Mouse (Mus musculus): ENCODE data around the gene Akr1b8.
A peak's percentile ranks its signal among the peaks of the same experiment; 100 is the strongest.
"Not testable (repeated sequence)": the region's sequence is repeated elsewhere in the genome, so short reads cannot be mapped to it uniquely, and the experiment has no call there.

Akr1b8 gene

DNA sequence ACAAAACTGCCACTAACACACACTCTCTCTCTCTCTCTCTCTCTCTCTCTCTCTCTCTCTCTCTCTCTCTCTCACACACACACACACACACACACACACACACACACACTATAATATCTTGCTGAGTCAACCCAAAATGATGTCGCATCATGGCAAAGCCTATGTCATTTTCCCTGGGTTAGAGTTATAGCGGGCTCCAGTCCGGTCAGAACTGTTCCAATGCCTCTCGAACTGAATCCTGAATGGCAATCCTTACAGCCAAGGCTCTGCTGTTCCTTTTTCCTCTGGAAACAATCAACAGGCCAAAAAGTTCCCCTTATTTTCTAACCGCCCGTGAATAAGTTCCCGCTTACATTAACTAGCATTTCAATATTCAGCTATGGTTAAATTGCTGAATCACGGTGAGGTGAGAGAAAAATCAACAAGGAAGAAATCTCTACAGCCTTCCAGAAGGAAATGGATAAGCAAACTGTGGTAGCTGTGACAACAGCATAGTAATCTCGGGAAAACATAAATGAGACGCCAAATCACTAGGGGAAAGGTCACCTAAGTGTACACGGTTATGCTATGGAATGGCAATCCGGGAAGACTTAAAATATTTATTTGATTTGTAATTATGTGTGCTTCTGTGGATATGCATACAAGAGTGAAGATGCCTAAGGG is 3.8 kb upstream of the Akr1b8 start:
- no peak for DNase-seq (ENCODE audit: low spot score)

DNA sequence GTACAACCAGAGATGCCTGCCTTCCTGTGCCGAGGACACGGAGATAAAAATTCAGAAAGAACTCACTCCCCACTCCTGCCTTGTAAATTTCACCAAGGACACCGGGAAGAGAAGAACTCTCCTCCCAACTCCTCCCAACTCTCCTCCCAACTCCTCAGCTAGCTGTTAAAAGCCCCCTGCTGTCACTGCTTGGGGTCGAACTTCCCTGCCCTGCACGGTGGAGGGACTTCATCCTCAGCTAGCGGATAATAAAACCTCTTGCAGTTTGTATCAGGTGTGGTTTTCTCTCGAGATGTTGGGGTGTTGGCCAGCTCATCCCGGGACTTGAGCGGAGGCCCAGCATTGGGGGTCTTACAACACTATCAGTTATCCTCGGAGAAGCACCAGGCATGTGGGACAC is 2.4 kb upstream of the Akr1b8 start:
- DNase-seq (ENCODE audit: low spot score), result not testable (repeated sequence)

DNA sequence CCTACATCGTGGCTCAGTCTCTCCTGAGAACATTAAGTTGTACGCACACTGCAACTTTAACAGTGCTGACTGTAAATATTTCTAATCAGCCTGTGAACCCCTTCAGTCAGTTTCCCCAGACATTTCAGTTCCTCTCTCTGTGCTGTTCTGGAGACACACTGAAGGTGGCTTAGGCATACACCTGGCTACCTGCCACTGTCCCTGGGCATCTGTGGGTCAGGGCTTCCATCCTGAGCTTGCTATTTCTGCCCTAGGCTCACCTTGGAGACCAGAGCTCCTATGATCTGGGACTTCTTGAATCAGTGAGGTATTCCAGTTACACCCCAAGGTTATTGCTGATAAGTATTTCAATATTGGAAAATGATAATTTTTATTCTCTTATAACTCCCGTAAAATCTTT is 1.5 kb upstream of the Akr1b8 start:
- DNase-seq (ENCODE audit: low spot score), result no peak

GRCm38 (mm10) chr6:34354354-34355348 is 732 bp downstream of the Akr1b8 start:
- no peak for DNase-seq (ENCODE audit: low spot score)

DNA sequence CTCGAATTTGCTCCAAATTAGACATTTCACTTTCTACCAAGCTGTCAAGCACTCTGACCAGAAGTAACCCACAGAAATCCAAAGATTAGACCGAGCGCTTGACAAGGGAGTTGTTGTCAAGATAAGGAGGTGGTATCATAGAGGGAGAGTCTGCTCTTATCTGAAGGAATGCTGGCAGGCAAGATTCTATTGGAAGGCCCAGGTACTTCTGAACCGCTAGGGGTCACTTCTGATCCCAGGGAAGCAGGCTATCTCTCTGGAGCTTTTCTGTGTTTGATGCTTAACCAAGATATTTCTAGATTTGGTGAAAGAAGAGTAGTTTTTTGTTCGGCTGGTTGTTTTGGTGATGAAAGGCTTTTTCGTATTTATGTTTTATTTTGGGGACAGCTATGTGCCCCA is 1.4 kb downstream of the Akr1b8 start:
- DNase-seq (ENCODE audit: low spot score), result no peak

- no peak for DNase-seq (ENCODE audit: low spot score)
Observed at GRCm38 (mm10) chr6:34355841-34356240, 1.9 kb downstream of the Akr1b8 start.

DNA sequence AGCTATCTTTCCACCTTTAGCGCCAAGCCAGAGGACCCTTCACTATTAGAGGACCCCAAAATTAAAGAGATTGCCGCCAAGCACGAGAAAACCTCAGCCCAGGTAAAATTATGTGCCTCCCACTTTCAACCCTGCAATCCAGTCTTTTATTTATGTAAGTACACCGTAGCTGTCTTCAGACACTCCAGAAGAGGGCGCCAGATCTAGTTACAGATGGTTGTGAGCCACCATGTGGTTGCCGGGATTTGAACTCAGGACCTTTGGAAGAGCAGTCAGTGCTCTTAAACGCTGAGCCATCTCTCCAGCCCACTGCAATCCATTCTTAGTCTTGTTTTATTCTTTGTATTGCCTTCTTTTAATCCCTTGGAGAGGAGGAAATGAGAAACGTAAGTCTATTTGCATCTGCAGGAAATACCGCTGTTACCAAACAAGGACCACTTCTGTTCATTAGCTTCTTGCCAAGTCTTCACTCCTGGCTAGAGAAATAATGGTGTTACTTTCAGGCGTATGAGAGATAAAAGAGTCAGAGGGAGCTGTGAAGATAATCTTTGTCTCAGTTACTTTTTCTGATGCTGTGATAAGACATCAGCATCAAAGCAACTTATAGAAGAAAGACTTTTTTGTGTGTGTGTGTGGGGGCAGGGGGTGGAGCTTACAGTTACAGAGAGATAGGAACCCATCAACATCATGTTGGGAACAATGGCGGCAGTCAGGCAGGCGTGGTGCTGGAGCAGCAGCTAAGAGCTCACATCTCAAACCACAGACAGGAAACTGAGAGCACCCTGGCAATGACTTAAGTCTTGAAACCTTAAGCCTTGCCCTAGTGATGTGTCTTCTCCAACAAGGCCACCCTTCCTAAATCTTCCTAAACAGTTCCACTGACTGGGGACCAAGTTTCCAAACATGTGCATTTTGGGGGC is 10.6 kb downstream of the Akr1b8 start:
- peak; percentile 28 for DNase-seq (ENCODE audit: low spot score)

DNA sequence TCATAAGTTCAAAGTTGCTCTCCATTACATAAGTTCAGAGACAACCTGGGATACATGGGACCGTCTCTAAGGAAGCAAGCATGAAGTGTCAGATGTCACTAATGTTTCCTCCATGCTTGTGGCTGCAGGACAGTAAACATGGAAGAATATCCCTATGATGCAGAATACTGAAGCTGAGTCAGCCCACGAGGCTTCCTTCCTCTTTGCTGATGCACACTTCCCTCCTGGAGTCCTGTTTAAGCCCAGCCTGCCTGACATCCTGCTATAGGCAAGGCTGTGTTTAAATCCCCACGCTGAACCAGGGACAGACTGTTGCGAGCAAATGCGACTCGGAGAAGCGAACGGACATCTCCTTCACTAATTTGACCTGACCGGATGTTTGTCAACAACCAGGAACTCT is 14.1 kb downstream of the Akr1b8 start:
- DNase-seq (ENCODE audit: low spot score), result no peak

GRCm38 (mm10) chr6:34370081-34370480 is 16.2 kb downstream of the Akr1b8 start:
- no peak for DNase-seq (ENCODE audit: low spot score)

GRCm38 (mm10) chr6:34371700-34372351 is 17.9 kb downstream of the Akr1b8 start:
- DNase-seq (ENCODE audit: low spot score), result peak; percentile 78

- no peak for DNase-seq (ENCODE audit: low spot score)
Observed at GRCm38 (mm10) chr6:34373841-34374240, 19.9 kb downstream of the Akr1b8 start.

GRCm38 (mm10) chr6:34375888-34376287 is 22.0 kb downstream of the Akr1b8 start:
- not testable (repeated sequence) for DNase-seq (ENCODE audit: low spot score)

GRCm38 (mm10) chr6:34383401-34383800 is 29.5 kb downstream of the Akr1b8 start:
- no peak for DNase-seq (ENCODE audit: low spot score)

GRCm38 (mm10) chr6:34384110-34384661 is 30.3 kb downstream of the Akr1b8 start, which contains the start of gene Akr1b10:
TSS of gene Akr1b10 (plus strand) at chr6:34384218.
- DNase-seq (ENCODE audit: low spot score), result peak; percentile 71

DNA sequence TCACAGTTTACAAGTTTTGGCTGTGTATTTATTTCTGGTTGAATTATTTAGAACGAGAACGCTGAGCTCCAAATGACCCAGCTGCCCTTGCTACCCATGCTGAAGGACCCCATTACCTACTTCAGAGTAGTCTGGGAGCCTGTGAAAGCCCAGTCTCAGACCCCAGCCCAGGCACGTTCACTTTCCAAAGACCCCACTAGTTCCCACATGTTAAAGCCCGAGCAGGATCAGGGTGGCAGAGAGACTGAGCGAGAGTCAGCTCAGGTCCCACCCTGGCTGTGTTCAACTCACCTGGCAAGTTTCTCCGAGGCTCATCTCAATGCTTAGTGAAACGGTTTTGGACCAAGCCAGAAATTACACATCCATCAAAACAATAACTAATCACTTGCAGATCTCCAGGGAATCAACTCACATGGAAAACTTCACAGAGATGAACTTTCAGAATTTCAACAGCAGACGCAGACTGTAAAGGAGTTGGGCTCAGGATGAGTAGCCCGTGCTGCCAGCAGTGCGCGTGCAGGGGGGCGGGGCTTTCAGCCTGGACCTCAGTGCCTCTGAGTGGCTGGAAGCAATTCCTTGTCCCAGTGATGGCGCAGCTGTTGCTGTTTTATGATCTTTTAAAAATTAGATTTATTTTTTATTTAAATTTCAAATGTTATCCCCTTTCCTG is 30.9 kb downstream of the Akr1b8 start:
- DNase-seq (ENCODE audit: low spot score), result peak; percentile 13

DNA sequence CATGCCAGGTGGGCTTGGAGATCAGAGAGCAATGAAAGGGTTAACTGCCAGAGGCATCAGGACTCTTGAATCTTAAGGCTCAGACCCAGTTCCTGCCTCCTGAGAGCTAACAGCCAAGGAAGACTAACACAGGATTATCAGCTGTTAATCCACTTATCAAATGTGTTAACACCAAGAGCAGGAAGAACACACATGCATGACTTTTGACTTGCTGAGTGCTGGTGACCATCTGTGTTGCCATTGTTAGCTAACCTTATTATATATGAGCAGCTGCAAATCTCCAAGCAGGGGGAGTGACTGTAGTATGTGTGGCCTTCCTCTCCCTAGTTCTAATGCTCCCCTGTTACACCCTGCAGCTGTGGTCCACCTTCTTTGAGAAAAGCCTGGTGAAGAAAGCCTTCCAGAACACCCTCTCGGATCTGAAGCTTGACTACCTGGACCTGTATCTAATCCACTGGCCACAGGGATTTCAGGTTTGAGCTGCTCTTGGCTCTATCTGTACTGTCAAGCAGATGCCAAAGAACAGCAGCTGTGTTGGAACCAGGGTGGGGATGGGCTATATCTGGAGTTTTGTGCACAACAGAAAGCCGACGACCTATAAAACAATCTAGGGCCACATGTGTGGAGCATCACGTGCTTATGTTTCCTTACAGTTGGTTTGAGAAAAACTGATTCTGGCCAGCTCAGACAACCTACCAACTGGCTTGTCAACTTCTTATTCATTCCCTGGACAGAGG is 34.7 kb downstream of the Akr1b8 start:
- DNase-seq (ENCODE audit: low spot score), result no peak

DNA sequence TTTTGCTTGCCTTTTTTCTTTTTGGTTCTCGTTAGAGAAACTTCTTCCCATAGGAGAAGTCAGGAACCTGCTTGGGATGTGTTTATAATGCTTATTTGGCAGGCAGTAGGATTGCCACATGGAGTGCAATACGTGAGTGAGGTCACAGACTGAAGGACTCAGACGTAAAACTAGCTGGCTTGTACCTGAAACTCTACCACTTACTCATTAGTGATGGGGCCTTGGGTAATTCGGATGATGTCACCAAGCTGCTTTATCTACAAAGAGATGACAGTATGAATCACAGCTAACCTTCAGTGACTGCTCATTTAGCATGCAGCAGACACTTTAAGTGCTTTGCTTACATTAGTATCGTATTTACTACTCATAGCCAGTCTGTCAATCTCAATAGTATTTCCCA is 42.0 kb downstream of the Akr1b8 start:
- DNase-seq (ENCODE audit: low spot score), result no peak

- no peak for DNase-seq (ENCODE audit: low spot score)
Observed at GRCm38 (mm10) chr6:34398431-34398830, 44.5 kb downstream of the Akr1b8 start.

- DNase-seq (ENCODE audit: low spot score), result no peak
Observed at GRCm38 (mm10) chr6:34399606-34400220, 45.8 kb downstream of the Akr1b8 start.
